Mouse (Mus musculus) embryonic facial prominence, embryonic 15.5 days (tissue): ENCODE data around the gene Kank2. TPM values are rescaled to one million over a fixed set of nuclear protein-coding genes. Genes with fewer than 3 reads are reported as not detected.

Experiments
- microRNA-seq: library from miRNA; unstranded; fragments of <30 nt; microRNA quantifications from one replicate; pipeline ENCODE4, GENCODE M21; 2016; ENCODE audit warnings: borderline number of aligned reads
- polyA plus RNA-seq: library from polyadenylated mRNA; unstranded; fragments of >200 nt; fragmentation: Nextera tagmentation; extraction: Ambion mirVana; gene quantifications from 2 replicates; pipeline ENCODE4 v1.2.1, GENCODE M21; 2015

Gene Kank2
- polyA plus RNA-seq, 1 experiment from 2014 or later: 26.2 TPM

Small RNA genes lying within 50 kb of the gene (microRNA-seq; reads per million reads assigned to microRNA genes)
- 5.0 reads per million, percentile 20 among the genes with 10 or more reads in this experiment for gene Mir7083

Other genes with a start within 250 kb of the Kank2 start
- gene Timm29, start 206.0 kb downstream of the Kank2 start, polyA plus RNA-seq: 34.6 and 35.4 TPM in 2 replicates
- 28.1 and 29.2 TPM in 2 replicates for gene Yipf2, start 205.9 kb downstream of the Kank2 start, polyA plus RNA-seq
- gene Smarca4, start 182.6 kb downstream of the Kank2 start, polyA plus RNA-seq: 75.5 and 78.5 TPM in 2 replicates
- 35.5 and 39.4 TPM in 2 replicates for gene Ldlr, start 75.3 kb downstream of the Kank2 start, polyA plus RNA-seq
- 80.1 and 83.4 TPM in 2 replicates for gene Spc24, start 38.4 kb downstream of the Kank2 start, polyA plus RNA-seq
- 0.84 and 1.2 TPM in 2 replicates for gene Angptl8, start 36.8 kb upstream of the Kank2 start, polyA plus RNA-seq
- 34.5 and 37.7 TPM in 2 replicates for gene Dock6, start 53.9 kb upstream of the Kank2 start, polyA plus RNA-seq
- gene Rab3d, start 119.4 kb upstream of the Kank2 start, polyA plus RNA-seq: 39.4 and 43.4 TPM in 2 replicates
- 4.3 and 5.5 TPM in 2 replicates for gene Ccdc159, start 128.7 kb upstream of the Kank2 start, polyA plus RNA-seq
- 56.2 and 58.0 TPM in 2 replicates for gene Tmem205, start 128.8 kb upstream of the Kank2 start, polyA plus RNA-seq
- 13.6 and 15.5 TPM in 2 replicates for gene Plppr2, start 138.3 kb upstream of the Kank2 start, polyA plus RNA-seq
- gene Swsap1, start 157.0 kb upstream of the Kank2 start, polyA plus RNA-seq: 5.8 and 6.5 TPM in 2 replicates
- 4.4 and 5.3 TPM in 2 replicates for gene Epor, start 164.8 kb upstream of the Kank2 start, polyA plus RNA-seq
- 1.4 and 1.8 TPM in 2 replicates for gene Rgl3, start 190.7 kb upstream of the Kank2 start, polyA plus RNA-seq
- 5.8 and 11.3 TPM in 2 replicates for gene Ccdc151, start 203.9 kb upstream of the Kank2 start, polyA plus RNA-seq
- gene Prkcsh, start 204.1 kb upstream of the Kank2 start, polyA plus RNA-seq: 116 and 118 TPM in 2 replicates